Mouse (Mus musculus): ENCODE results near the gene Pclaf. TPM values are rescaled to one million over a fixed set of nuclear protein-coding genes. Genes with fewer than 3 reads are reported as not detected.

Gene Pclaf
- total RNA-seq, 2 experiments from 2014 or later = 134 to 235 TPM

Other genes starting within 250 kb of the Pclaf start
- 33.6 and 40.3 TPM in 2 replicates for gene Oaz2, start 222.2 kb upstream of the Pclaf start, total RNA-seq (2014; fragmentation: Nextera tagmentation)
- gene Oaz2, start 222.2 kb upstream of the Pclaf start, total RNA-seq (2017) = 35.3 and 44.5 TPM in 2 replicates
- 26.1 and 28.9 TPM in 2 replicates for gene Zfp609, start 62.7 kb upstream of the Pclaf start, total RNA-seq (2014; fragmentation: Nextera tagmentation)
- gene Zfp609, start 62.7 kb upstream of the Pclaf start, total RNA-seq (2017) = 4.3 and 5.1 TPM in 2 replicates
- gene Trip4, start 18.6 kb downstream of the Pclaf start, total RNA-seq (2014; fragmentation: Nextera tagmentation) = 13.8 and 16.7 TPM in 2 replicates
- gene Trip4, start 18.6 kb downstream of the Pclaf start, total RNA-seq (2017) = 18.4 and 27.0 TPM in 2 replicates
- 16.9 and 19.5 TPM in 2 replicates for gene Csnk1g1, start 18.7 kb downstream of the Pclaf start, total RNA-seq (2014; fragmentation: Nextera tagmentation)
- 11.8 and 16.5 TPM in 2 replicates for gene Csnk1g1, start 18.7 kb downstream of the Pclaf start, total RNA-seq (2017)
- gene Ppib, start 170.0 kb downstream of the Pclaf start, total RNA-seq (2014; fragmentation: Nextera tagmentation) = 543 and 591 TPM in 2 replicates
- 786 and 789 TPM in 2 replicates for gene Ppib, start 170.0 kb downstream of the Pclaf start, total RNA-seq (2017)
- not detected in 2 replicates for gene Snx22, start 179.5 kb downstream of the Pclaf start, total RNA-seq (2014; fragmentation: Nextera tagmentation)
- 0.93 and 1.2 TPM in 2 replicates for gene Snx22, start 179.5 kb downstream of the Pclaf start, total RNA-seq (2017)
- 71.0 and 93.3 TPM in 2 replicates for gene Snx1, start 236.3 kb downstream of the Pclaf start, total RNA-seq (2014; fragmentation: Nextera tagmentation)
- gene Snx1, start 236.3 kb downstream of the Pclaf start, total RNA-seq (2017) = 109 and 124 TPM in 2 replicates
- gene Ciao2a, start 236.4 kb downstream of the Pclaf start, total RNA-seq (2014; fragmentation: Nextera tagmentation) = 237 and 248 TPM in 2 replicates
- 172 and 204 TPM in 2 replicates for gene Ciao2a, start 236.4 kb downstream of the Pclaf start, total RNA-seq (2017)